Mouse (Mus musculus): ENCODE results near the gene Man2a1. TPM values are rescaled to one million over a fixed set of nuclear protein-coding genes. Genes with fewer than 3 reads are reported as not detected.

Man2a1 gene
- total RNA-seq, 2 experiments from 2014 or later: 14.6 to 16.2 TPM

- no peak for TF ChIP-seq CTCF (conservative IDR thresholded peaks at IDR 0.05)
- Histone ChIP-seq H3K4me3 (no peak overlapping the region), H3K27ac (no peak overlapping the region)
- no peak for DNase-seq (ENCODE audit: low spot score in 2 of 2)
Measured at GRCm38 (mm10) chr17:64703649-64704230, 103.2 kb downstream of the Man2a1 start.

GRCm38 (mm10) chr17:64707529-64707928 is 107.0 kb downstream of the Man2a1 start:
- Histone ChIP-seq H3K4me3 (no peak overlapping the region), H3K27ac (no peak overlapping the region)
- TF ChIP-seq CTCF (conservative IDR thresholded peaks at IDR 0.05): no peak
- no peak for DNase-seq (ENCODE audit: low spot score in 2 of 2)

GRCm38 (mm10) chr17:64716318-64716717 is 115.8 kb downstream of the Man2a1 start:
- Histone ChIP-seq H3K27ac (no peak overlapping the region), H3K4me3 (no peak overlapping the region)
- no peak for TF ChIP-seq CTCF (conservative IDR thresholded peaks at IDR 0.05)
- DNase-seq (ENCODE audit: low spot score in 2 of 2): peak; percentile 12 to 21

- H3K27ac ChIP-seq: no peak overlapping the region
- no peak overlapping the region for H3K4me3 ChIP-seq
- DNase-seq (ENCODE audit: low spot score in 2 of 2): no peak
- TF ChIP-seq CTCF (conservative IDR thresholded peaks at IDR 0.05): no peak
Measured at GRCm38 (mm10) chr17:64719760-64720159, 119.2 kb downstream of the Man2a1 start.

- H3K4me3 ChIP-seq: no peak overlapping the region
- no peak for DNase-seq (ENCODE audit: low spot score in 2 of 2)
- TF ChIP-seq CTCF (conservative IDR thresholded peaks at IDR 0.05): no peak
- no peak overlapping the region for H3K27ac ChIP-seq
Measured at GRCm38 (mm10) chr17:64721112-64721511, 120.6 kb downstream of the Man2a1 start.

- TF ChIP-seq CTCF (conservative IDR thresholded peaks at IDR 0.05): no peak
- no peak for DNase-seq (ENCODE audit: low spot score in 2 of 2)
- no peak overlapping the region for H3K4me3 ChIP-seq
- H3K27ac ChIP-seq: no peak overlapping the region
Measured at GRCm38 (mm10) chr17:64723162-64723561, 122.6 kb downstream of the Man2a1 start.

- H3K4me3 ChIP-seq: no peak overlapping the region
- no peak for TF ChIP-seq CTCF (conservative IDR thresholded peaks at IDR 0.05)
- H3K27ac ChIP-seq: no peak overlapping the region
- no peak for DNase-seq (ENCODE audit: low spot score in 2 of 2)
Measured at GRCm38 (mm10) chr17:64725214-64725613, 124.7 kb downstream of the Man2a1 start.

GRCm38 (mm10) chr17:64726032-64726431 is 125.5 kb downstream of the Man2a1 start:
- DNase-seq (ENCODE audit: low spot score in 2 of 2): no peak
- no peak overlapping the region for H3K27ac ChIP-seq
- TF ChIP-seq CTCF (conservative IDR thresholded peaks at IDR 0.05): no peak
- no peak overlapping the region for H3K4me3 ChIP-seq

- Histone ChIP-seq H3K4me3 (no peak overlapping the region), H3K27ac (no peak overlapping the region)
- no peak for TF ChIP-seq CTCF (conservative IDR thresholded peaks at IDR 0.05)
- DNase-seq (ENCODE audit: low spot score in 2 of 2): no peak
Measured at GRCm38 (mm10) chr17:64735492-64735891, 135.0 kb downstream of the Man2a1 start.

- H3K4me3 ChIP-seq: no peak overlapping the region
- no peak for TF ChIP-seq CTCF (conservative IDR thresholded peaks at IDR 0.05)
- H3K27ac ChIP-seq: no peak overlapping the region
- no peak for DNase-seq (ENCODE audit: low spot score in 2 of 2)
Measured at GRCm38 (mm10) chr17:64737918-64738317, 137.4 kb downstream of the Man2a1 start.

GRCm38 (mm10) chr17:64739129-64739528 is 138.6 kb downstream of the Man2a1 start:
- TF ChIP-seq CTCF (conservative IDR thresholded peaks at IDR 0.05): no peak
- DNase-seq (ENCODE audit: low spot score in 2 of 2): no peak
- Histone ChIP-seq H3K27ac (0 out of 2 replicates have a peak overlapping the region, but pooled peaks have one; percentile 43), H3K4me3 (no peak overlapping the region)

GRCm38 (mm10) chr17:64742715-64743605 is 142.4 kb downstream of the Man2a1 start:
- TF ChIP-seq CTCF (conservative IDR thresholded peaks at IDR 0.05): no peak
- DNase-seq (ENCODE audit: low spot score in 2 of 2): no peak

GRCm38 (mm10) chr17:64743606-64744300 is 143.2 kb downstream of the Man2a1 start:
- no peak for TF ChIP-seq CTCF (conservative IDR thresholded peaks at IDR 0.05)
- no peak for DNase-seq (ENCODE audit: low spot score in 2 of 2)
- H3K4me3 ChIP-seq: no peak overlapping the region
- H3K27ac ChIP-seq: no peak overlapping the region

More at GRCm38 (mm10) chr17:64742715-64743605, 142.4 kb downstream of the Man2a1 start:
- H3K4me3 ChIP-seq: no peak overlapping the region
- H3K27ac ChIP-seq: no peak overlapping the region
